Mouse (Mus musculus) hindbrain, postnatal 0 days (tissue): ENCODE results near the gene Gm21992. TPM values are rescaled to one million over a fixed set of nuclear protein-coding genes. Genes with fewer than 3 reads are reported as not detected.
A peak's percentile ranks its signal among the peaks of the same experiment; 100 is the strongest.
"Not testable (repeated sequence)": the region's sequence is repeated elsewhere in the genome, so short reads cannot be mapped to it uniquely, and the experiment has no call there.

ENCODE experiments used
- ATAC-seq: fragments of 200-750 bp; cut with Nextera tagmentation; 2 replicates; pipeline ENCODE4 v1.8.0; 2017; ENCODE audit warnings: mild to moderate bottlenecking, moderate TSS enrichment, moderate library complexity
- DNase-seq: peaks from one replicate; pipeline ENCODE4 v3.0.0-alpha.2; 2015; ENCODE audit warnings: low spot score
- H3K27ac ChIP-seq: fragments of 300-500 bp; sonication (generic); 2 replicates; pipeline ENCODE4 v1.5.1; 2014; ENCODE audit warnings: mild to moderate bottlenecking
- H3K27me3 ChIP-seq: fragments of 300-500 bp; sonication (generic); 2 replicates; pipeline ENCODE4 v1.6.1; 2014; ENCODE audit warnings: low read length, mixed read lengths; ENCODE audit not compliant: insufficient read depth
- H3K36me3 ChIP-seq: fragments of 300-500 bp; sonication (generic); 2 replicates; pipeline ENCODE4 v1.6.1; 2014; ENCODE audit warnings: low read length, mixed read lengths; ENCODE audit not compliant: insufficient read depth
- H3K4me1 ChIP-seq: fragments of 300-500 bp; sonication (generic); 2 replicates; pipeline ENCODE4 v1.6.1; 2014; ENCODE audit warnings: antibody characterized with exemption, low read length, mixed read lengths; ENCODE audit not compliant: insufficient read depth
- H3K4me2 ChIP-seq: fragments of 300-500 bp; sonication (generic); 2 replicates; pipeline ENCODE4 v1.6.1; 2014; ENCODE audit warnings: low read depth, mild to moderate bottlenecking, low read length, moderate library complexity, mixed read lengths
- H3K4me3 ChIP-seq: fragments of 300-500 bp; sonication (generic); 2 replicates; pipeline ENCODE4 v1.5.1; 2014; ENCODE audit warnings: low read length
- H3K9ac ChIP-seq: fragments of 300-500 bp; sonication (generic); replicated peaks from 2 replicates; pipeline ENCODE4 v1.6.1; 2014; ENCODE audit warnings: mild to moderate bottlenecking, low read length, moderate library complexity, mixed read lengths
- H3K9me3 ChIP-seq: fragments of 300-500 bp; sonication (generic); 2 replicates; pipeline ENCODE4 v1.6.1; 2016; ENCODE audit warnings: low read length, mixed read lengths
- CTCF ChIP-seq: IDR thresholded peaks from 2 replicates; pipeline ENCODE4 v1.5.1; 2016; ENCODE audit warnings: antibody characterized with exemption, control low read depth, low read depth
- WGBS: fragments of 180-500 bp; shearing (Covaris S2); extraction: QIAGEN DNeasy Blood & Tissue Kit; methylation state at CpG from one replicate; pipeline ENCODE4 v1.1.7; 2014; 5-methylcytosine and 5-hydroxymethylcytosine counted together
- polyA plus RNA-seq: library from polyadenylated mRNA; unstranded; fragments of >200 nt; fragmentation: Nextera tagmentation; extraction: Ambion mirVana; gene quantifications from 2 replicates; pipeline ENCODE4 v1.2.1, GENCODE M21; 2015
- total RNA-seq: library from RNA; depleted of rRNA; stranded (reverse); fragments of >200 nt; gene quantifications from 2 replicates; pipeline ENCODE4 v1.2.3, GENCODE M21; 2014

The Gm21992 gene
- total and polyA plus RNA-seq, 2 experiments from 2014 or later = 9.8 to 11.9 TPM

DNA sequence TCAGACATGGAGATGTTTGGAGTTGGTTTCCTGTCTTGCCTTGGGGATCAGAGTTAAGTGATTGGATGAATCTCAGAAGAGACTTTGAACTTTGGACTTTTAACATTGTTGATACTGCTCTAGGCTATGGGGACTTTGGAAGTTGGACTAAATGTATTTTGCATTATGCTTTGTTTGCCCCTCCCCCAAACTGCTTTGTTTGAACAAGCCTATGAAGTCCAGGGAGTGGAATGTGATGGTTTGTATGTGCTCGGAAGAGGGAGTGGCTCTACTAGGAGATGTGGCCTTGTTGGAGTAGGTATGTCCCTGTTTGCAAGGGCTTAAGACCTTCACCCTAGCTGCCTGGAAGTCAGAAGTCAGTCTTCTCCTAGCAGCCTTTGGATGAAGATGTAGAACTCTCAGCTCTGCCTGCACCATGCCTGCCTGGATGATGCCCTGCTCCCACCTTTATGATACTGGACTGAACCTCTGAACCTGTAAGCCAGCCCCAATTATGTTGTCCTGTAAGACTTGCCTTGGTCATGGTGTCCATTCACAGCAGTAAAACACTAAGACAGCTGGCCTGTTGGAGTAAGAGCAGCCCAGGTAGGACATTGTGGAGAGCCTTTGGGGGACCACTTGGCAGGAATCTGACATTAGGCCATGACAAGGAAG, 5.9 kb upstream of the Gm21992 start:
- H3K9me3 ChIP-seq = no peaks in the 10 kb centered on the region
- 61% methylated on average over 1 of the region's 1 CpGs for WGBS
- H3K4me3 ChIP-seq = no peak overlapping the region
- DNase-seq (no peak), ATAC-seq (no peak)
- no peak overlapping the region for H3K27ac ChIP-seq
- H3K9ac ChIP-seq = no peak overlapping the region
- H3K4me1 ChIP-seq = no peaks in the 10 kb centered on the region
- H3K27me3 ChIP-seq = no peaks in the 10 kb centered on the region
- no peak for TF ChIP-seq CTCF
- no peaks in the 10 kb centered on the region for H3K36me3 ChIP-seq
- H3K4me2 ChIP-seq = no peak overlapping the region

DNA sequence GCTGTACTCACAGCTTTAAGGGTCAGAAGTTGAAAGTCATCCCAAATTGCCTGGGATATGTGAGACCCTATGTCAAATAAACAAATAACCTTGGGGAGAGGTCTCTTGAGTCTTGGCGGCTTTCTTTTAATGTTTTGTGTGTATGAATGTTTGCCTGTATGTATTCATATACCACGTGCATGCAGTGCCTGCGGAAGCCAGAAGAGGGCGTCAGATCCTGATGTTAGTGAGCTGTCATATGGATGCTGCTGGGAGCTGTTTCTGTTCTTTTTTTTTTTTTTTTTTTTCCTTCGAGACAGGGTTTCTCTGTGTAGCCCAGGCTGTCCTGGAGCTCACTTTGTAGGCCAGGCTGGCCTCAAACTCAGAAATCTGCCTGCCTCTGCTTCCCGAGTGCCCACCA, 1.6 kb upstream of the Gm21992 start:
- peak; percentile 47 for TF ChIP-seq CTCF
- peak; percentile 42 for DNase-seq
- no peaks in the 10 kb centered on the region for H3K36me3 ChIP-seq
- no peaks in the 10 kb centered on the region for H3K9me3 ChIP-seq
- no peak for ATAC-seq
- WGBS = 79% methylated on average over 6 of the region's 6 CpGs
- no peak overlapping the region for H3K4me3 ChIP-seq
- H3K4me2 ChIP-seq = no peak overlapping the region
- no peaks in the 10 kb centered on the region for H3K27me3 ChIP-seq
- peaks cover 12% of the 10 kb centered on the region; the same call in 1 of the 2 replicates for H3K4me1 ChIP-seq
- H3K27ac ChIP-seq = no peak overlapping the region
- H3K9ac ChIP-seq = no peak overlapping the region

DNA sequence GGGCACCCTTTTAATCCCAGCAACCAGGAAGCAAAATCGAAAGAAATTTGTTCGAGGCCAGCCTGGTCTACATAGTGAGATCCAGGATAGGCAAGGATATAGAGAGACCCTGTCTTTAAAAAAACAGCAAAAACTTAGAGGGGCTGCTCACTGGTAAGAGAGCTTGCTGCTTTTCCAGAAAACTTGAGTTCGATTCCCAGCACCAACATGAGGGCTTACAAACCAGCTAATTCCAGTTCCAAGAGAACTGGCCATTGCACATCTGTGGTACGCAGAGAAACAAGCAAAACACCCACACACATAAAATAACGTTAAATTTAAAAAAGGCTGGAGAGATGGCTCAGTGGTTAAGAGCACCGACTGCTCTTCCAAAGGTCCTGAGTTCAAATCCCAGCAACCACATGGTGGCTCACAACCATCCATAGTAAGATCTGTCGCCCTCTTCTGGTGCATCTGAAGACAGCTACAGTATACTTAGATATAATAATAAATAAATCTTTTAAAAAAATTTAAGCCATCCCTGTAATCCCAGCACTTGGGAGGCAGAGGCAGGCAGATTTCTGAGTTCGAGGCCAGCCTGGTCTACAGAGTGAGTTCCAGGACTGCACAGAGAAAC, 1.0 kb upstream of the Gm21992 start:
- DNase-seq = not testable (repeated sequence)
- WGBS = 79% methylated on average over 8 of the region's 8 CpGs

DNA sequence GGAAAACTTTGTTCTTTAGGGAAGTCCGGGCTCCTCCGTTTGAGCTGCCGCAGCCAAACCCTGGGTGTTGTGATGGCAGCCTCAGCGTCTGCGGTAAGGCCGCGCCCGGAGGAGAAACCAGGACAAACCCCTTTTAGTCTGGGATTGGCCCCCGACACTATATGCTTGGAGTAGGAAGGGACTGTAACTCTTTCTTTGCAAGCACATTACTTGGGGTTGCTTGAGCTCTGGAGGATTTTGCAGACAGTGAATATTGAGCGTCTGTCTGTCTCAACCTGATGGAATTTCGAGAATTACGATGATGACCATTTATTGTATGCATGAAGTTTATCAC, 464 bp upstream of the Gm21992 start:
- Histone ChIP-seq H3K9ac (peak overlapping the region; percentile 71; the same call in 1 of the 2 replicates), H3K36me3 (no peaks in the 10 kb centered on the region), H3K9me3 (no peaks in the 10 kb centered on the region), H3K4me2 (peak overlapping the region; percentile 92), H3K27me3 (no peaks in the 10 kb centered on the region), H3K4me1 (peaks cover 12% of the 10 kb centered on the region; the same call in 1 of the 2 replicates), H3K4me3 (peak overlapping the region; percentile 83), H3K27ac (peak overlapping the region; percentile 95)
- TF ChIP-seq CTCF = no peak
- DNase-seq (no peak), ATAC-seq (peak; percentile 42)
- WGBS = 5% methylated on average over 12 of the region's 12 CpGs

More for the DNA sequence above, 1.0 kb upstream of the Gm21992 start:
- not testable (repeated sequence) for H3K9me3 ChIP-seq, H3K27me3 ChIP-seq, ATAC-seq, H3K36me3 ChIP-seq
- Histone ChIP-seq H3K4me1 (peaks cover 12% of the 10 kb centered on the region; the same call in 1 of the 2 replicates), H3K4me2 (peak overlapping the region; percentile 92), H3K9ac (peak overlapping the region; percentile 71; the same call in 1 of the 2 replicates), H3K4me3 (peak overlapping the region; percentile 83), H3K27ac (peak overlapping the region; percentile 95; the same call in 1 of the 2 replicates)
- 0 out of 2 replicates have a peak, but pooled peaks have one; percentile 20 for TF ChIP-seq CTCF

DNA sequence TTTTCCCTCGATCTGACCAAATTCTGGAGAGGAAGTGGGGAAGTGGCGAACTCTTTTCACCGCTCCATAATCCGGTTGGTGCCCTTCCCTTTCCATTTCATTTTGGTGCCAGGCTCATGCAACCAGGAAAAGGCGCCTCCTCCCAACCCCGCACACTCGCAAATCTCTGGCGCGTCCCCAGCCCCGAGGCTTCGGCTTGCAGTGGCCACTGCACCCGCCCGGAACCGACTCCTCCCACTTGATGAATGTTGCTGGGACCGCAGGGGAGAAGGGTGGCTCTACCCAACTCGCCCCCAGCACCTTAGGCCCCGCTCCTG, 708 bp downstream of the Gm21992 start:
- Histone ChIP-seq H3K9ac (peak overlapping the region; percentile 71), H3K4me3 (peak overlapping the region; percentile 83), H3K4me1 (peaks cover 12% of the 10 kb centered on the region; the same call in 1 of the 2 replicates), H3K9me3 (no peaks in the 10 kb centered on the region), H3K27ac (peak overlapping the region; percentile 95), H3K36me3 (no peaks in the 10 kb centered on the region), H3K27me3 (no peaks in the 10 kb centered on the region), H3K4me2 (peak overlapping the region; percentile 92)
- no peak for TF ChIP-seq CTCF
- ATAC-seq (no peak), DNase-seq (no peak)
- WGBS = 0% methylated on average over 17 of the region's 17 CpGs

DNA sequence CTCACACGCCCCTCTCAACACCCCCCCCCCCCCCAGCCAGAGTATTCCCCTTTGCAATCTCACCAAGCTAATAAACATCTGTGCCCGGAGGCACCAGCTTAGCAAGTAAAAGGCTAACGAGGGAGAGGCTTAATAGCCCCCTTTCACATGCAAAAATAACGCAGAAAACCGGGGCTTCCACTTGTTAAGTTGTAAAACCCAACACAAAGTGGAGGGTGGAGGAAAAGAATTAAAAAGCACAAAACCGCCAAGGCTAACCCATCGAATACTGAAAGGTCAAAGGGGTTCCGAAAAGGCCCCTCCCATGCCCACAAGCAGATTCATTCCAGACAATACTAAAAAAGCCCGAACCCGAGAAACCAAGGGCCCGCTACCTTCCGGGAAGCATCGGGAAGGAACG, 1.1 kb downstream of the Gm21992 start:
- Histone ChIP-seq H3K27ac (peak overlapping the region; percentile 95), H3K4me1 (peaks cover 12% of the 10 kb centered on the region; the same call in 1 of the 2 replicates), H3K9ac (peak overlapping the region; percentile 71), H3K36me3 (no peaks in the 10 kb centered on the region), H3K27me3 (no peaks in the 10 kb centered on the region), H3K9me3 (no peaks in the 10 kb centered on the region), H3K4me3 (peak overlapping the region; percentile 83), H3K4me2 (peak overlapping the region; percentile 92)
- DNase-seq = no peak
- WGBS = under 1% methylated on average over 14 of the region's 14 CpGs
- no peak for TF ChIP-seq CTCF
- ATAC-seq = no peak

DNA sequence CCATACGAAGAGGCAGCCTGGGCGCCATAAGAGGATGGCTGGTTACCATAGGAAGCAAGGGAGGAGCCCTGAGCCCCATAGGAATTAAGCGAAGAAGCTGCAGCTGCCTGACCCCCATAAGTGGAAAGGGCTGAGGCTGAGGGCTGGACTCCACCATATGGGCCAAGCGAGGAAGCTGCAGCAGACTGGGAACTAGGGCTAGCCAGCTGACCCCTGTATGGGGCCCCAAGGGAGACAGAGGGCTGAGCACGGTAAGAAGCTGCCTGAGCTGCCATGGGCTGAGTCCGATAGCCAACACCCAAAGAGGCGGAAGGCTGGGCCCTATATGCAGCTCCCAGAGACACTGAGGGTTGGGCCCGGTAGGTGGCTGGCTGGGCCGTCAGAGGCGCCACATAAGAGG, 8.1 kb downstream of the Gm21992 start:
- ATAC-seq (0 out of 2 replicates have a peak, but pooled peaks have one; percentile 40), DNase-seq (peak; percentile 5)
- H3K4me1 ChIP-seq = peaks cover under 1% of the 10 kb centered on the region; the same call in 1 of the 2 replicates
- no peak overlapping the region for H3K9ac ChIP-seq
- H3K9me3 ChIP-seq = no peaks in the 10 kb centered on the region
- H3K4me3 ChIP-seq = no peak overlapping the region
- peaks cover 33% of the 10 kb centered on the region for H3K36me3 ChIP-seq
- no peak overlapping the region for H3K4me2 ChIP-seq
- WGBS = 69% methylated on average over 10 of the region's 10 CpGs
- H3K27me3 ChIP-seq = no peaks in the 10 kb centered on the region
- no peak for TF ChIP-seq CTCF
- peak overlapping the region; percentile 15; the same call in 1 of the 2 replicates for H3K27ac ChIP-seq
